Mouse (Mus musculus) heart, adult 9 months (tissue): ENCODE measurements around the gene Tnni3k.

Experiments used
- DNase-seq, 2 experiments: peaks; one replicate each; pipeline ENCODE4 v3.0.0; 2022; ENCODE audit warnings: low spot score in 2 of 2

Gene Tnni3k

GRCm38 (mm10) chr3:155055231-155055916 lies at the start of gene Tnni3k:
Gene Tnni3k, minus strand, starts transcription at chr3:155055407.
- DNase-seq = peak; percentile 27 to 48

- DNase-seq = no peak
Observed at GRCm38 (mm10) chr3:155099266-155099665, 44.1 kb upstream of the Tnni3k start.

- peak; percentile 89 to 90 for DNase-seq
Observed at GRCm38 (mm10) chr3:155093116-155093956, 38.1 kb upstream of the Tnni3k start, which contains the start of the genes Fpgt and Lrriq3. Gene Fpgt, minus strand, starts transcription at chr3:155093403. Gene Lrriq3, plus strand, starts transcription at chr3:155093434.

- DNase-seq = no peak
Observed at GRCm38 (mm10) chr3:155092081-155092480, 36.9 kb upstream of the Tnni3k start.

GRCm38 (mm10) chr3:155077908-155078307 lies 22.7 kb upstream of the Tnni3k start:
- DNase-seq = no peak

GRCm38 (mm10) chr3:155059449-155059822 lies 4.2 kb upstream of the Tnni3k start:
- no peak for DNase-seq

GRCm38 (mm10) chr3:155058800-155059448 lies 3.7 kb upstream of the Tnni3k start:
- no peak for DNase-seq

- DNase-seq = no peak
Observed at GRCm38 (mm10) chr3:155057566-155057965, 2.4 kb upstream of the Tnni3k start.

GRCm38 (mm10) chr3:155056606-155057005 lies 1.4 kb upstream of the Tnni3k start:
- DNase-seq = no peak

- no peak for DNase-seq
Observed at GRCm38 (mm10) chr3:155053189-155053588, 2.0 kb downstream of the Tnni3k start.

- no peak for DNase-seq
Observed at GRCm38 (mm10) chr3:155052021-155052420, 3.2 kb downstream of the Tnni3k start.

GRCm38 (mm10) chr3:155039012-155039836 lies 16.0 kb downstream of the Tnni3k start:
- DNase-seq = no peak

GRCm38 (mm10) chr3:155034323-155034722 lies 20.9 kb downstream of the Tnni3k start:
- DNase-seq = no peak

GRCm38 (mm10) chr3:155030200-155030599 lies 25.0 kb downstream of the Tnni3k start:
- no peak for DNase-seq

GRCm38 (mm10) chr3:155002781-155003180 lies 52.4 kb downstream of the Tnni3k start:
- no peak for DNase-seq

GRCm38 (mm10) chr3:155001056-155001455 lies 54.2 kb downstream of the Tnni3k start:
- no peak for DNase-seq

GRCm38 (mm10) chr3:154992678-154993077 lies 62.5 kb downstream of the Tnni3k start:
- DNase-seq = no peak

GRCm38 (mm10) chr3:154979101-154979500 lies 76.1 kb downstream of the Tnni3k start:
- no peak for DNase-seq

GRCm38 (mm10) chr3:154971626-154972025 lies 83.6 kb downstream of the Tnni3k start:
- no peak for DNase-seq

- DNase-seq = no peak
Observed at GRCm38 (mm10) chr3:154970981-154971380, 84.2 kb downstream of the Tnni3k start.

GRCm38 (mm10) chr3:154961284-154961683 lies 93.9 kb downstream of the Tnni3k start:
- no peak for DNase-seq
